Mouse (Mus musculus) kidney, postnatal 0 days (tissue): Measurements from ENCODE around the gene Ace. TPM values are rescaled to one million over a fixed set of nuclear protein-coding genes. Genes with fewer than 3 reads are reported as not detected.

Experiments
- ATAC-seq: fragments of 200-750 bp; cut with Nextera tagmentation; replicated peaks from 2 replicates; pipeline ENCODE4 v1.8.0; 2017; ENCODE audit warnings: low read depth, moderate number of reproducible peaks, moderate TSS enrichment, moderate library complexity; ENCODE audit not compliant: low FRiP score
- DNase-seq: peaks from one replicate; pipeline ENCODE4 v3.0.0-alpha.2; 2016; ENCODE audit warnings: low spot score
- H3K27ac ChIP-seq: fragments of 300-500 bp; sonication (generic); 2 replicates; pipeline ENCODE4 v1.5.1; 2014; ENCODE audit warnings: mild to moderate bottlenecking
- H3K27me3 ChIP-seq: fragments of 300-500 bp; sonication (generic); 2 replicates; pipeline ENCODE4 v1.6.1; 2014; ENCODE audit warnings: low read length, mixed read lengths; ENCODE audit not compliant: insufficient read depth
- H3K36me3 ChIP-seq: fragments of 300-500 bp; sonication (generic); 2 replicates; pipeline ENCODE4 v1.6.1; 2014; ENCODE audit warnings: low read length, mixed read lengths; ENCODE audit not compliant: insufficient read depth
- H3K4me1 ChIP-seq: fragments of 300-500 bp; sonication (generic); replicated peaks from 2 replicates; pipeline ENCODE4 v1.6.1; 2014; ENCODE audit warnings: antibody characterized with exemption, low read length, mixed read lengths; ENCODE audit not compliant: insufficient read depth
- H3K4me2 ChIP-seq: fragments of 300-500 bp; sonication (generic); 2 replicates; pipeline ENCODE4 v1.6.1; 2014; ENCODE audit warnings: mild to moderate bottlenecking, low read length, moderate library complexity, mixed read lengths
- H3K4me3 ChIP-seq: fragments of 300-500 bp; sonication (generic); replicated peaks from 2 replicates; pipeline ENCODE4 v1.5.1; 2014; ENCODE audit warnings: low read depth, low read length
- H3K9ac ChIP-seq: fragments of 300-500 bp; sonication (generic); 2 replicates; pipeline ENCODE4 v1.6.1; 2014; ENCODE audit warnings: low read depth, low read length
- H3K9me3 ChIP-seq: fragments of 300-500 bp; sonication (generic); replicated peaks from 2 replicates; pipeline ENCODE4 v1.6.1; 2016; ENCODE audit warnings: low read length, inconsistent platforms, mixed read lengths
- CTCF ChIP-seq: IDR thresholded peaks from 2 replicates; pipeline ENCODE4 v1.5.1; 2016; ENCODE audit warnings: antibody characterized with exemption, low read depth, mild to moderate bottlenecking, moderate library complexity
- WGBS: fragments of 180-500 bp; shearing (Covaris S2); extraction: QIAGEN DNeasy Blood & Tissue Kit; methylation state at CpG from one replicate; pipeline ENCODE4 v1.1.7; 2014; 5-methylcytosine and 5-hydroxymethylcytosine counted together
- polyA plus RNA-seq: library from polyadenylated mRNA; unstranded; fragments of >200 nt; fragmentation: Nextera tagmentation; extraction: Ambion mirVana; gene quantifications from 2 replicates; pipeline ENCODE4 v1.2.1, GENCODE M21; 2015

Ace gene
- polyA plus RNA-seq, 1 experiment from 2014 or later, result 24.4 TPM

DNA sequence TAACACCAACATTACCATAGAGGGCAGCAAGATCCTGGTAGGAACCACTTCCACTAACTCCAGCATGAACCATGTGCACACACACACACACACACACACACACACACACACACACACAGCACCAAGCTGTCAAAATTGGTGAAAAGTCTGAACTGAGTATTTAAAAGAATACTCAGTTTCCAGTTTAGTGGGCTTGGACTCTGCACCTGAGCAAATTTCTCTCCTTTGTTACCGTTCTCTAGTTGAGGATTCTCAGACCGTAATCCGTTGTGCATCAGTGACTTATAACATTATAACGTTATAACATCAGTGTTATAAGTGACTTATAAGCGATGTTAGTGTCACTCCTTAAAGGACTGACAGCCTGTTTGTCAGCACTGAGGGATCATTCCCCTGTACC, 7.9 kb downstream of the Ace start:
- H3K4me1 ChIP-seq, result no peaks in the 10 kb centered on the region
- no peak overlapping the region for H3K9ac ChIP-seq
- DNase-seq, result no peak
- no peaks in the 10 kb centered on the region for H3K9me3 ChIP-seq
- ATAC-seq, result no peak; the same call in 1 of the 2 replicates
- no peak overlapping the region for H3K4me2 ChIP-seq
- H3K27ac ChIP-seq, result 0 out of 2 replicates have a peak overlapping the region, but pooled peaks have one; percentile 28
- WGBS, result 73% methylated on average over 5 of the region's 5 CpGs
- H3K27me3 ChIP-seq, result no peaks in the 10 kb centered on the region
- TF ChIP-seq CTCF, result no peak
- no peak overlapping the region for H3K4me3 ChIP-seq
- H3K36me3 ChIP-seq, result no peaks in the 10 kb centered on the region

DNA sequence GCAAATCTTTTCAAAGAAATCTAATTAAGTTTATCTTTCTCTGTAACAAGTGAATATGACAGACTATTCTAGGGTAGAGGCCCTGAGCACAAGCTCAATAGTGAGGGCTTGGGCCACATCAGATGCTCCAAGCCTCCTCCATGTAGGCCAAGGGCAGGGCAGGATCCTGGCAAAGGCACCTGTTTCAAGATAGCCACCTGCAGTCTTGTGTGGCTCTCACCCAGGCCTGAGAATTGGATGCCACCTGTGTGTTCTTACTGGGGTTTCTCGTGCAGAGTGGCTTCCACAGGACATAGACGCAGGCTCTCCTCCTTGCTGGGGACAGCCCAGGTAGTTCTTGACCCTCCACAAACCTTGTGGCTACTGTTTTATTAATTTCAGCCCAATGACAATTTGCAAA, 10.5 kb downstream of the Ace start:
- H3K9ac ChIP-seq, result no peak overlapping the region
- H3K27me3 ChIP-seq, result no peaks in the 10 kb centered on the region
- H3K36me3 ChIP-seq, result no peaks in the 10 kb centered on the region
- no peak overlapping the region for H3K4me2 ChIP-seq
- 76% methylated on average over 2 of the region's 2 CpGs for WGBS
- no peak for ATAC-seq
- H3K4me1 ChIP-seq, result no peaks in the 10 kb centered on the region
- no peak overlapping the region for H3K4me3 ChIP-seq
- H3K27ac ChIP-seq, result no peak overlapping the region
- no peak for DNase-seq
- no peaks in the 10 kb centered on the region for H3K9me3 ChIP-seq
- no peak for TF ChIP-seq CTCF

DNA sequence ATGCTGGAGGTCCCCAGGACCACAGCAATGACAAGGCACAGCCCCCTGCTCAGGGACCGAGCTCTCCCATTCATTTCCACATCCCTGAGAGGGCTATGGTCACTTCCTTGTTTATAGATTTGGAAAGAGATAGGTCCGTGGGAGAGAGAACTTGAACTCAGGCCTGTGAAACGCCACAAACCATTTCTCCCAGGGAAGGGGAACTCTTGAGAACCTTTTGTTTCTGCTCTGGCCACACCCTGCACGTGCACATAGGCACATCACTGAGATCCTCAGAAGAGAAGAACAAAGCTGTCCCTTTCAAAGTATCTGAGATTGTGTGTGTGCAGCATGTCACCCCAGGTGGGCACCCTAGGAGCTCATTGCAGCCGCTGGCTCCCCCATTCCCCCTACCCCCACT, 10.9 kb downstream of the Ace start:
- Histone ChIP-seq H3K27ac (no peak overlapping the region), H3K4me3 (no peak overlapping the region), H3K27me3 (no peaks in the 10 kb centered on the region), H3K9me3 (no peaks in the 10 kb centered on the region), H3K9ac (no peak overlapping the region), H3K36me3 (no peaks in the 10 kb centered on the region), H3K4me1 (no peaks in the 10 kb centered on the region), H3K4me2 (no peak overlapping the region)
- TF ChIP-seq CTCF, result no peak
- WGBS, result 63% methylated on average over 5 of the region's 5 CpGs
- DNase-seq (no peak), ATAC-seq (no peak)

DNA sequence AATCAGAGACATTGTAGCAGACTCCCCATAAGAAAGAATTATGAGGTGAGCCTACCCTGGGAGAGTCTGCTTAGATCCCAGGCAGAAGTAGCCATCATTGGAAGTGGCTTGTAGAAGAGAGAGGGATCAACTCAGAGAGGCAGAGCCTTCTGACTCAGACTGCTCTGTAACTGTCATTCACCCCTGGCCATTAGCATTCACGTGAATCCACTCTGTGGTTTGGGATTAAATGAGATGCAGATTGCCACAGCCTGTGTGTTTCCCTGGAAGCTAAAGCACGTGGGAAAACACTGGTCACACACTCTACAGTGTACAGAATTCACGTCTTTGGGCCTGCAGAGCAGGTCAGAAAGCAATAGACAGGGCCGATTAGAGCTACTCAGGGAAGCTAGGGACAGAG, 16.7 kb downstream of the Ace start:
- WGBS, result 74% methylated on average over 4 of the region's 4 CpGs
- Histone ChIP-seq H3K4me2 (no peak overlapping the region), H3K4me3 (no peak overlapping the region), H3K36me3 (no peaks in the 10 kb centered on the region), H3K9me3 (no peaks in the 10 kb centered on the region), H3K27me3 (no peaks in the 10 kb centered on the region), H3K4me1 (no peaks in the 10 kb centered on the region), H3K9ac (no peak overlapping the region), H3K27ac (no peak overlapping the region)
- TF ChIP-seq CTCF, result no peak
- DNase-seq, result no peak
- no peak for ATAC-seq

DNA sequence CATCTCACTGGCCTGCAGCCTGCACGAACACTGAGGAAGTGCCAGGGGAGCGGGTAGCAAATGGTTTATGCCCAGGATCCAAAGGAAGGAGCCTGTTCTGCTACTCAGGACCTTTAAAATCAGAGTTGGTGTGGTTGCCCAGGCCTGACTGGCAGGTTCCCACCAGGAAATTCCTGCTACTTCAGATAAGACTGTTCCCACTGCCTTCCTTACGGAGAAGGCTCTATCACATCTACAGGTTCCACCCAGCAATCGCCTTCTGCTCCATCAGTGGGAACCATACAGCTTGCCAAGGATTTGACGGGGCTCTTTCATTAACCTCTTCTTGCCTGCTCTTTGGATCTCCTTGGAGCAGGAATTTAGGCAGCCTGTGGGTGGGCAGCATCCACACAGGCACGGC, 19.7 kb downstream of the Ace start:
- no peak for DNase-seq
- no peaks in the 10 kb centered on the region for H3K27me3 ChIP-seq
- H3K36me3 ChIP-seq, result no peaks in the 10 kb centered on the region
- no peak overlapping the region for H3K4me2 ChIP-seq
- H3K9ac ChIP-seq, result no peak overlapping the region
- WGBS, result 63% methylated on average over 6 of the region's 6 CpGs
- TF ChIP-seq CTCF, result no peak
- no peaks in the 10 kb centered on the region for H3K9me3 ChIP-seq
- no peak overlapping the region for H3K4me3 ChIP-seq
- ATAC-seq, result no peak
- H3K4me1 ChIP-seq, result no peaks in the 10 kb centered on the region
- no peak overlapping the region for H3K27ac ChIP-seq

DNA sequence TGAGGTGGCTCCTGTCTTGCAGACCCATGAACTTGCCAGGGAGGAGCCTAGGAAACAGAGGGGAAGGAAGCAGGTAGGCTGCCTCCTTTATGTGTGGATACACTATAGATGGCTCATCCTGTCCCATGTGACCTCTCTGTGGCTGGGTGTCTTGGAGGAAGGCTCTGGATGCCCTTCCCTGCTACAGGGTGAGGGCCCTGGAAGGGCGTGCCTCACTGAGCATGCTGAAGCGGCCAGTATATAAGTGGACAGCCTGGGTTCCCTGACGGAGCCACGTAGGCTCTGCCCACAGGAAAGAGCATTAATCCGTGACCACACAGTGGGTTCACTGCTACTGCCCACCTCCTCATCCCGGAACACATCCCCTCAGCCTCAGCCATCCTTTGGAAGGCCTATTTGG, 21.7 kb downstream of the Ace start:
- Histone ChIP-seq H3K36me3 (no peaks in the 10 kb centered on the region), H3K9me3 (no peaks in the 10 kb centered on the region), H3K9ac (no peak overlapping the region), H3K27ac (no peak overlapping the region), H3K4me1 (no peaks in the 10 kb centered on the region), H3K4me2 (no peak overlapping the region), H3K4me3 (no peak overlapping the region), H3K27me3 (no peaks in the 10 kb centered on the region)
- 52% methylated on average over 6 of the region's 6 CpGs for WGBS
- DNase-seq (no peak), ATAC-seq (no peak)
- TF ChIP-seq CTCF, result no peak

DNA sequence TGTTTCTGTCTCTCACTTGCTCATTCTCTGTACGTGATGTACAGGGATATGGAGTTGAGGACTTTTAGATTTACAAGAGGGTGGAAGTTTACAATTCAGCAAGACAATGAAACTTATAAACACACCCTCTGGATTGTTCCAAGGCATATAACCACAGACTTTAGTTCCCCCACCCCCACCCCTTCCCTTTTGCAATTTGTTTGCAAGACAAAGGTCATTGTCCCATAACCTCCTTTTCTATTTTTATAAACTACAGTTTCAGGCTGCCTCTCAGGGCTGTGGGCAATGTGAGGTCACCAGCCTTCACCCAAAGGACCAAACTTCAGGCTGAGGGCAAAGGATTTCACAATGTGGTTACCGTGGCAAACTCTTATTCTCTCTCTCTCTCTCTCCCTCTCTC, 22.5 kb downstream of the Ace start:
- no peak for TF ChIP-seq CTCF
- 65% methylated on average over 2 of the region's 2 CpGs for WGBS
- no peak overlapping the region for H3K27ac ChIP-seq
- ATAC-seq, result no peak
- no peaks in the 10 kb centered on the region for H3K36me3 ChIP-seq
- H3K4me3 ChIP-seq, result no peak overlapping the region
- no peak overlapping the region for H3K9ac ChIP-seq
- DNase-seq, result no peak
- no peaks in the 10 kb centered on the region for H3K9me3 ChIP-seq
- no peaks in the 10 kb centered on the region for H3K27me3 ChIP-seq
- H3K4me1 ChIP-seq, result no peaks in the 10 kb centered on the region
- H3K4me2 ChIP-seq, result no peak overlapping the region
